Mouse (Mus musculus) left cerebral cortex, adult 2 months (tissue): ENCODE measurements around the gene Hist1h2af. TPM values are rescaled to one million over a fixed set of nuclear protein-coding genes. Genes with fewer than 3 reads are reported as not detected.
A peak's percentile ranks its signal among the peaks of the same experiment; 100 is the strongest.

ENCODE experiments used
- DNase-seq, 2 experiments: peaks; one replicate each; pipeline ENCODE4 v3.0.0; 2021 to 2022; ENCODE audit warnings: low spot score in 2 of 2, mixed read lengths in 1 of 2; ENCODE audit errors: extremely low spot score in 1 of 2
- H3K27ac ChIP-seq: fragments of 200-600 bp; 2 replicates; pipeline ENCODE4 v1.8.1; 2022
- H3K4me3 ChIP-seq: fragments of 200-600 bp; 2 replicates; pipeline ENCODE4 v1.8.1; 2022
- CTCF ChIP-seq: fragments of 200-600 bp; IDR thresholded peaks from 2 replicates; pipeline ENCODE4 v1.8.1; 2022; ENCODE audit warnings: antibody characterized with exemption, mild to moderate bottlenecking, moderate library complexity
- intact Hi-C: fragments of 180-260 bp; cut with DNase I; formaldehyde crosslinking; loops from one replicate; pipeline ENCODE4 v1.15.1; 2025
- microRNA-seq, 2 experiments: library from miRNA; unstranded; fragments of <30 nt; microRNA quantifications; one replicate each; pipeline ENCODE4 v1.2.0; 2021
- total RNA-seq, 2 experiments: library from RNA; stranded (reverse); gene quantifications; 2 replicates each; pipeline ENCODE4 v1.2.3; 2021

The Hist1h2af gene
- total RNA-seq, 2 experiments from 2014 or later, result 2.4 to 4.4 TPM

GRCm38 (mm10) chr13:23576351-23576881 is 42.7 kb downstream of the Hist1h2af start:
- intact Hi-C loops, result no loop called here

DNA sequence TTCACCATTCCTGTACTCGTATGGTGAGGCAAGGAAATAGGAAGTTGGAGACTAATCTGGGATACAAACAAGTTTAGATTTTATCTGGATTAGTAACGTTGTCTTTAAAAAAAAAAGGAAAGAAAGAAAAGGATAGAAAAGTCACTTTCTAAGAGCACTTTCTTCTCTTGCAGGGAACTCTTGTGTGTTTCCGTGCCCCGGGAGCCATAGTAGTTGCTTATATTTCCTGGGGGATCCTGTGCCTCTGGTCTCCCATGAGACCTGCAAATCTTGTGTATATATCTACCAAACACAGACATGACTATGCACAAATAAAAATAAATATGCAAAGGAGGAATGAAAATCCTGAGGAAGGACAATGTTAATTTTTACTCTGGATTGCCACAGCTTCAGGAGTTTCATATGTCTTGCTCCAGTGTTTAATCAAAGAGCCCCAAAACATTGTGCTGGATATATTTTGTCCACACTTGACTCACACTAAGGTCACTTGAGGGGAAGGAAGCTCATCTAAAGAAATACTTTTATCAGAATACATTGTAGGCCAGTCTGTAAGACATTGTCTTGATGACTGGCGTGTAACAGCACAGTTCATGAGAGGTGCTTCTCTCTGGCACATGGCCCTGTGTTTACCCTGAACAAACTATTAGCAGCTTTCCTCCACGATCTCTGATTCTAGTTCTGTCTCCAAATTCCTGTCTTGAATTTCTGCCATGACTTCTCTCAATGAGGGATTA is 43.4 kb downstream of the Hist1h2af start:
- no peak overlapping the region for H3K27ac ChIP-seq
- H3K4me3 ChIP-seq, result no peak overlapping the region
- intact Hi-C loops, result no loop called here
- DNase-seq, result no peak
- no peak for TF ChIP-seq CTCF

More at GRCm38 (mm10) chr13:23576351-23576881, 42.7 kb downstream of the Hist1h2af start:
- TF ChIP-seq CTCF, result no peak
- DNase-seq, result no peak
- H3K27ac ChIP-seq, result peak overlapping the region; percentile 80
- H3K4me3 ChIP-seq, result peak overlapping the region; percentile 42

GRCm38 (mm10) chr13:23577835-23578234 is 44.1 kb downstream of the Hist1h2af start:
- no peak overlapping the region for H3K4me3 ChIP-seq
- intact Hi-C loops, result no loop called here
- H3K27ac ChIP-seq, result no peak overlapping the region
- no peak for DNase-seq
- no peak for TF ChIP-seq CTCF

DNA sequence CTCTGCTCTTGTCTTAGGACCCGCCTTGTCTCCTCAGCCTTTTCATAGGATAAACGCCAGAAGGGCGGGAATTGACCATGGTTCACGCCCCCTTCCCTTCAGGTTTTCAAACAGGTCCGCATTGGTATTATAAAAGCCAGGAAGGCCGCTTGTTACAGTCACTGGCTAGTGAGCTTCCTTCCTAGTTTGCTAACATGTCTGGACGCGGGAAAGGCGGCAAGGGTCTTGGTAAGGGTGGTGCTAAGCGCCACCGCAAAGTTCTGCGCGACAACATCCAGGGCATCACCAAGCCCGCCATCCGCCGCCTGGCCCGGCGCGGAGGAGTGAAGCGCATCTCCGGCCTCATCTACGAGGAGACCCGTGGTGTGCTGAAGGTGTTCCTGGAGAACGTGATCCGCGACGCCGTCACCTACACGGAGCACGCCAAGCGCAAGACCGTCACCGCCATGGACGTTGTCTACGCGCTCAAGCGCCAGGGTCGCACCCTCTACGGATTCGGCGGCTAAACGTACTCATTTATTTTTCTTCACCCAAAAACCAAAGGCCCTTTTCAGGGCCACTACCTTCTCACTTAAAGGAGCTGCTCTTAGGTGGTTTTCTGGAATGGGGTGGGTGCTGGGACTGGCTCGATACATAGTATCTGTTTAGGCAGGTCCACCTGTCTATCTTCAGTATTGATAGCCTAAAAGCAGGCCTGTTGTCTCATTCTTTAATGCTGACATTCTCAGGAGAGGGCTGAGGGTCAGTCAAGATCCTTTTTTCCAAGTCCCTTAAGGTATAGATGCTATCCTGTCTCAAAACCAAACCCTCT is 47.9 kb downstream of the Hist1h2af start, which contains the start of gene Hist1h4d:
Gene Hist1h4d, plus strand, starts transcription at position 191 of the 811 bp plus-strand sequence.
- H3K27ac ChIP-seq, result peak within 1 kb of the TSS; percentile 80
- intact Hi-C loops, result loop anchor here (2.0 to 10.0 kb wide), 5 partner anchors 116 to 1864 kb away; partner anchors contain the start of genes Hist1h1a, Hist1h1b, Hist1h1t and Hist1h2ai
- no peak for TF ChIP-seq CTCF
- peak within 1 kb of the TSS; percentile 76 for H3K4me3 ChIP-seq
- DNase-seq, result peak; percentile 96 to 97

DNA sequence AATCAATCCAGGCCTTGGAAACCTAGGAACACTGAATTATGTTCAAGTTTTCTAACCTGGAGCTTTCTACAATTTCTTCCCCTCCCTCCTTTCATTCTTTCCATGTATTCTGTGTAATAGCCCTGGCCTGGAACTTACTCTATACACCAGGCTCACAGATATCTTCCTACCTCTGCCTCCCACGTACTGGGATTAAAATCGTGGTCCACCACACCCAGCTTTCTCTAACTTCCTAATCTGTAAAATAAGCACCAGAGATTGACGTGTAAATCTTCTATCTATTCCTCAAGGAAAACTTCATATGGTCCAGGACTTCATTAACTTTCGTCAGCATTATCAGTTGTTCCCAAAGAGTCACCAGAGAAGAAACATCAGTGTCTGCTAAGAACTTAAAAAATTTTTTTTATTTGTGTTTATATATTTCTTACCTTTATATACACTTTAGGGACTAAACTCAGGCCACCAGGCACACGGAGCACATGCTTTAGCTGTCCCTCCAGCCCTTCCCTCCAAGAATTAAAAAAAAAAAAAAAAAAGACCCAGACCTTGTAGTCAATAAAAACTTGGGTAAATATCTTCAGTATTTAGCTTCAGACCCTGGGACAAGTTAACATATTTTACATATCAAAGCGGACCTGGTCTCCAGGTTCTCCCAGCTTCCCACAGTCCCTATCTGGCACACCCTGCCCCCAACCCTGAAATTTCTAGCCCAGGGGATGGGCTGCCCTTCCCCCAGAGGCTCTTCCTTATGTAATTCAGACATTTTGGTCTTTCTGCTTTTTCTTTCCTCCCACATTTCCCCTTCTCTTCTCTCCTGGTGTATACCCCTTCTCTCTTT is 48.7 kb downstream of the Hist1h2af start:
- intact Hi-C loops, result loop anchor here (2.0 to 10.0 kb wide), 5 partner anchors 115 to 1865 kb away; partner anchors contain the start of genes Hist1h1a, Hist1h1b, Hist1h1t and Hist1h2ai
- DNase-seq, result no peak
- Histone ChIP-seq H3K27ac (peak overlapping the region; percentile 80), H3K4me3 (peak overlapping the region; percentile 76)
- no peak for TF ChIP-seq CTCF

DNA sequence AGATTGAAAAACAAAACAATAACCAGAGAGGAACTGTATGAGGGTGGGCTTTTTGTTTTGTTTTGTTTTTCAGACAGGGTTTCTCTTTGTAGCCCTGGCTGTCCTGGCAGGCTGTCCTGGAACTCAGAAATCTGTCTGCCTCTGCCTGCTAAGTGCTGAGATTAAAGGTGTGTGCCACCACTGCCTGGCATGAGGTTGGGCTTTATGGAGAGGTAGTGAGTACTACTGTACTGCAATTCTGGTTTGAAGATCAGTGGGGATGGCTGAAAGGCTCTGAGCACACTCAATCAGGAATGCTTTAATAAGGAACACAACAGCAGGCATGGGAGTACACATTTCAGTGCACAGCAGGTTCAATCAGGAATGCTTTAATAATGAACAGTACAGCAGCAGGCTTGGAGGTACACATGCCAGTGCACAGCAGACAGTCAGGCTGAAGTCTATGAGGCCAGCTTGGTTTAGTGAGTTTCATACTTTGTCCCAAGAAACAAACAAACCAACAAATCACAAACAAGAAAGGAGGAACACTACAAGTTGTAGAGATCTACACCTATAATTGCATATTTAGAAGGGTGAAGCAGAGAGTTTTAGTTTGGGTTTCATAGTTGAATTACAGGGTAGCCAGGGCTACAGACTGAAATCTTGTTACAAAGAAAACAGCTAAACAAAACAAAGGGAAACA is 49.8 kb downstream of the Hist1h2af start:
- H3K27ac ChIP-seq, result peak overlapping the region; percentile 24; the same call in 1 of the 2 replicates
- no peak for DNase-seq
- intact Hi-C loops, result loop anchor here (2.0 to 10.0 kb wide), 5 partner anchors 114 to 1866 kb away; partner anchors contain the start of genes Hist1h1a, Hist1h1b, Hist1h1t and Hist1h2ai
- no peak overlapping the region for H3K4me3 ChIP-seq
- TF ChIP-seq CTCF, result no peak

Small RNA genes within 50 kb of the gene (microRNA-seq; reads per million reads assigned to microRNA genes)
- 0 reads per million in 2 experiments for gene Gm44297
- gene Gm44359, result 0 reads per million in 2 experiments
- 0 to 0.24 reads per million in 2 experiments for gene Gm44394
- gene n-TStga1, result 0 reads per million in 2 experiments

Other genes starting within 250 kb of the Hist1h2af start
- 10 to 100 TPM; 29.8 to 33.3 TPM for gene Zfp322a, start 164.7 kb upstream of the Hist1h2af start, total RNA-seq
- 1 to 10 TPM; 8.9 to 9.8 TPM for gene Abt1, start 110.0 kb upstream of the Hist1h2af start, total RNA-seq
- gene Btn1a1, start 68.0 kb upstream of the Hist1h2af start, total RNA-seq, result not detected
- gene Btn2a2, start 45.0 kb upstream of the Hist1h2af start, total RNA-seq, result 1 to 10 TPM in 1 of 2 experiments, under 1 TPM in 1; 0.65 to 1.4 TPM
- gene Hist1h4h, start 2.9 kb upstream of the Hist1h2af start, total RNA-seq, result 100 to 1,000 TPM; 289 to 340 TPM
- 1 to 10 TPM; 2.6 to 5.1 TPM for gene Hist1h3g, start 1.5 kb downstream of the Hist1h2af start, total RNA-seq
- under 1 TPM; 0.61 TPM for gene Hist1h2bh, start 9.5 kb downstream of the Hist1h2af start, total RNA-seq
- 10 to 100 TPM; 12.9 to 15.5 TPM for gene Hist1h3f, start 10.1 kb downstream of the Hist1h2af start, total RNA-seq
- 100 to 1,000 TPM; 161 to 177 TPM for gene Hist1h4f, start 17.7 kb downstream of the Hist1h2af start, total RNA-seq
- gene Hist1h1d, start 19.4 kb downstream of the Hist1h2af start, total RNA-seq, result 1 to 10 TPM; 3.5 TPM
- gene Hist1h3e, start 28.5 kb downstream of the Hist1h2af start, total RNA-seq, result 10 to 100 TPM; 40.1 to 50.4 TPM
- 1 to 10 TPM; 2.4 to 5.0 TPM for gene Hist1h2ae, start 37.3 kb downstream of the Hist1h2af start, total RNA-seq
- 10 to 100 TPM; 68.0 to 71.2 TPM for gene Hist1h2bg, start 37.5 kb downstream of the Hist1h2af start, total RNA-seq
- gene Hist1h2bf, start 40.3 kb downstream of the Hist1h2af start, total RNA-seq, result 10 to 100 TPM; 19.7 to 24.1 TPM
- gene Hist1h2ad, start 40.5 kb downstream of the Hist1h2af start, total RNA-seq, result 1 to 10 TPM; 3.8 to 9.0 TPM
- gene Hist1h3d, start 41.9 kb downstream of the Hist1h2af start, total RNA-seq, result 1 to 10 TPM; 6.9 to 9.9 TPM
- gene Hist1h4d, start 47.7 kb downstream of the Hist1h2af start, total RNA-seq, result 100 to 1,000 TPM; 141 to 157 TPM
- gene Hist1h2be, start 87.2 kb downstream of the Hist1h2af start, total RNA-seq, result 1 to 10 TPM; 5.4 to 7.9 TPM
- gene Hist1h1e, start 88.7 kb downstream of the Hist1h2af start, total RNA-seq, result 10 to 100 TPM; 53.2 to 57.3 TPM
- 1 to 10 TPM; 2.1 to 2.7 TPM for gene Hist1h2ac, start 150.0 kb downstream of the Hist1h2af start, total RNA-seq
- 10 to 100 TPM; 27.0 to 29.1 TPM for gene Hist1h2bc, start 150.3 kb downstream of the Hist1h2af start, total RNA-seq
- gene Hist1h1t, start 161.9 kb downstream of the Hist1h2af start, total RNA-seq, result not detected
- gene Hist1h4c, start 164.5 kb downstream of the Hist1h2af start, total RNA-seq, result 100 to 1,000 TPM; 103 TPM
- gene Hfe, start 176.9 kb downstream of the Hist1h2af start, total RNA-seq, result 1 to 10 TPM; 2.4 to 3.1 TPM
- 10 to 100 TPM; 53.4 to 53.7 TPM for gene Hist1h1c, start 204.9 kb downstream of the Hist1h2af start, total RNA-seq
- gene Hist1h3c, start 211.7 kb downstream of the Hist1h2af start, total RNA-seq, result 1 to 10 TPM; 1.0 to 1.3 TPM
- 10 to 100 TPM; 12.3 to 19.0 TPM for gene Hist1h2bb, start 212.8 kb downstream of the Hist1h2af start, total RNA-seq
- gene Hist1h2ab, start 217.2 kb downstream of the Hist1h2af start, total RNA-seq, result 10 to 100 TPM; 19.9 to 21.0 TPM
- gene Hist1h3b, start 218.4 kb downstream of the Hist1h2af start, total RNA-seq, result 1 to 10 TPM; 6.6 to 7.5 TPM
- 10 to 100 TPM; 62.5 to 93.5 TPM for gene Hist1h4b, start 223.1 kb downstream of the Hist1h2af start, total RNA-seq
- gene Hist1h4a, start 227.3 kb downstream of the Hist1h2af start, total RNA-seq, result 10 to 100 TPM; 53.1 to 70.3 TPM
- 10 to 100 TPM; 31.1 to 37.0 TPM for gene Hist1h3a, start 228.5 kb downstream of the Hist1h2af start, total RNA-seq
- 10 to 100 TPM; 21.6 to 22.6 TPM for gene Hist1h1a, start 229.8 kb downstream of the Hist1h2af start, total RNA-seq
- not detected for gene Trim38, start 236.0 kb downstream of the Hist1h2af start, total RNA-seq